Mouse (Mus musculus) cerebellum, postnatal 25 days (tissue): ENCODE results near the gene Lexm.

Experiments
- DNase-seq, 2 experiments: peaks; one replicate each; pipeline ENCODE4 v3.0.0; 2021; ENCODE audit warnings: mixed read lengths in 2 of 2

Gene Lexm

DNA sequence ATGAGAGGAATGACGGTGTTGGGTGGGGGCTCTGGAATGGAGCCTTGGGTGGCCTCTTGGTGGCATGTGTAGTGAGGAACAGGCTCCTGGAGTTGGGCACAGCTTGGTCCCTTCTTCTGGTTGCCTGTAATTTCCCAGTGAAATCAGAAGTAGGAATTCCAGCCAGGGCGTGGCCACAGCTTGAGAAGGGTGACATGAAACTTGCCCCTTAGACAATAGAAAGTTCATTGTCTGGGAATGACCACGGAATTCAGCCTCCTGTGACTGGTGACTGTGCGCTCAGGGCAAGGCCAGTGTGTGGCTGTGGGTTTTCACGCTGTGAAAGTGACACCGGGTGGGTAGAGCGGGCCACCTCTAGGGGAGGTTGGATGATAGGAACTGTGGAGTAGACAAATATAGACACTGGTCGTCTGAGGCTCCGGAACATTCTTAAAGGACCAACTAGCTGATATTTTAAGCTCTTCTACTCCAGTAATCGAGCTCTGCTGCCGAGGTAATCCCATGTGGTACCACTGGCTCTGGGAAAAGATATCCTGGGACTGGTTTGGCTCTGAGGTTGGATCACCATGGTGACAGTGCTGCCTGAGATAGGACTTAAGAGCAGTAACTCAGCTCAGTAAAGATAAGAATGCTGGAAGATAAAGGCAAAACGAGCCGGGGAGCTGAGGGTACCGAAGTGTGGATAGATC, 35.7 kb downstream of the Lexm start:
- DNase-seq, result no peak

DNA sequence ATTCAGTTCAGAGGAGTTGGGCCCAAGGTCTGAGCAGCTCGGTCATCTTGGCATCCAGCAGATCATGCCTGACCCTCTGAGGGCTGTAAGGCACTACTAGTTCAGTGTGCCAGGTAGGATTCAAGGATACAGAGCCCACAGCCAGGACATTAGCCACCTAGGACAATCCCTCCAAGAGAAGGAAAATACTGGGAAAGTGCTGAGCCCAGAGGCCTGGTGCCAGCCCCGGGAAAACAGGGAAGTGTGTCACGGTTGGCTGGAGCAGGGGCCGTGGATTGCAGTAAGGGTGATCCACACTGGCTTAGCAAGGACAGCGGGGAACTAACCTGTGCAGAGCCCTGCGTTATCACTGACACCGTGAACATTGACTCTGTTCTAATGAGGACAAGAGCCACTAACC, 39.5 kb downstream of the Lexm start:
- no peak for DNase-seq

- no peak for DNase-seq
These were observed 42.0 kb downstream of the Lexm start for GRCm38 (mm10) chr4:106575022-106575421.

- DNase-seq, result peak; percentile 51 to 61
These were observed 45.8 kb downstream of the Lexm start for GRCm38 (mm10) chr4:106571081-106571724.

- DNase-seq, result no peak
These were observed 47.4 kb downstream of the Lexm start for GRCm38 (mm10) chr4:106569680-106570079.

DNA sequence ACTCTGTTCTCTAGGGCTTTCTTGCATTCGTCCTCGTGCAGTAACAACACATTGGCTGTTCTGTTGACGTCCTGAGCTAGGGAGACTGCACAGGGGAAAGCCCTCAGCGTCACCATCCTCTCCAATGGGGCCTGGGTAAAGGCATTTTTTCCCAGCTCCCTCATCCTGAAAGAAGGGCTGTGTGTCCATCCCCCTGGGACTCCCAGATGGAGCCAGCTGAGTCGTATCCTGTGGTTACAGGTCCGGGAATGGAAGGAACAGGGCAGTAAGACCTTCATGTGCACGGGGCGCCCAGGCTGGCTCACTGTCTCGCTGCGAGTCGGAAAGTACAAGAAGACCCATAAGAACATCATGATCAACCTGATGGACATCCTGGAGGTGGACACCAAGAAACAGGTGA, 52.9 kb downstream of the Lexm start:
- DNase-seq, result no peak

GRCm38 (mm10) chr4:106562837-106563790, 53.9 kb downstream of the Lexm start:
- DNase-seq, result no peak

GRCm38 (mm10) chr4:106562006-106562405, 55.0 kb downstream of the Lexm start:
- DNase-seq, result no peak

- DNase-seq, result peak; percentile 94 to 97
These were observed 55.9 kb downstream of the Lexm start, which contains the start of gene Dhcr24 for GRCm38 (mm10) chr4:106560846-106561781. Gene Dhcr24 (plus strand): TSS chr4:106561038.

DNA sequence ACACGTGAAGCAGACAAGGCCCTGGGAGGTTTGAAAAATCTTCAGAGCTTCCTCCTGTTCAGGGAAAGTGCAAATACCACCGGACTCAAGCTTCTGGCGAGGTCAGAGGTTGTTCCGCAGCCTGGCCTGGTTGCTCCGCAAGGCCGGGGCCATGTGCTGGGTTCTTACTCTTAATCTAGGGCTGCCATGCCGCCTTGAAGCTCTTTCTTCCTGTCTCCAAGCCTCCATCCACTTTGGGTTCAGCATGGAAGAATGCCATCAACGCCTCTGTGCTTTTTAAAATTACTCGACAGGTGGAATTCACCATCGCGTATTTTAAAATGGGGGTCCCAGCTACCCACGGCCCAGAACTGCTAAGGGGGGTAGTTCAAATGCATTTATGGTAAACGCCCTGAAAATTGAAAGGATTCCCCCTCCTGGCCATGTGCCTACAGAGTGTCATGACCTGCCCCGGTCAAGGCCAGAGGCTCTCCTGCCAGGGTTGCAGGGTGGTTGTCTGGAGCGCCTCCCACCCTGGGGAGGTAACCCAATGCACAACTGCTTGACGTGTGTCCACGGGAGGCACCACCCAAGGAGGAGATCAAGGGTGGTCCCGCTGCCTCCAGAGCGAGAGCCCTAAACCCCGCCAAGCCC, 56.7 kb downstream of the Lexm start:
- peak; percentile 46 to 49 for DNase-seq

- DNase-seq, result peak in 1 of 2 experiments; percentile 45
These were observed 57.5 kb downstream of the Lexm start for GRCm38 (mm10) chr4:106559343-106560212.

GRCm38 (mm10) chr4:106557978-106558377, 59.1 kb downstream of the Lexm start:
- no peak for DNase-seq

GRCm38 (mm10) chr4:106557262-106557661, 59.8 kb downstream of the Lexm start:
- DNase-seq, result no peak

GRCm38 (mm10) chr4:106550516-106551166, 66.4 kb downstream of the Lexm start:
- DNase-seq, result no peak

DNA sequence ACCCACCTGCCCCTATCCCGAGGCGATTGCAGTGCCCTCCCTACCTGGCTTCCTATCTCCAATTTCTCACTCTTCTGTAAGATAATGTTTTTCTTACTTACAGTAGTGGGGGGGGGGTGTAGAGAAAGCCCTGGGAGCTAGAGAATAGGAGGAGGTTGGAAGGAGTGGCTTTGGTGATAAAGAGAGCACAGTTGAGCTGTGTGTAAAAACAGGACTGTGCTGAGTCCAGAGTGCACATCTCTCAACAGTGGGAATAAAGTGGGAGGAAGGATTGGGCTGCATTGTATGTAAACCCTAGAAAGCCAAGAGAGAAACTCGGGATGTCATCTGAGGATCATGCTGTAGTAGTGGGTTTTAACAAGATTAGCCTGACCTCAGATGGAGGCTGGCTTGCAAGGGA, 68.9 kb downstream of the Lexm start:
- DNase-seq, result no peak

GRCm38 (mm10) chr4:106546896-106547295, 70.1 kb downstream of the Lexm start:
- DNase-seq, result no peak

DNA sequence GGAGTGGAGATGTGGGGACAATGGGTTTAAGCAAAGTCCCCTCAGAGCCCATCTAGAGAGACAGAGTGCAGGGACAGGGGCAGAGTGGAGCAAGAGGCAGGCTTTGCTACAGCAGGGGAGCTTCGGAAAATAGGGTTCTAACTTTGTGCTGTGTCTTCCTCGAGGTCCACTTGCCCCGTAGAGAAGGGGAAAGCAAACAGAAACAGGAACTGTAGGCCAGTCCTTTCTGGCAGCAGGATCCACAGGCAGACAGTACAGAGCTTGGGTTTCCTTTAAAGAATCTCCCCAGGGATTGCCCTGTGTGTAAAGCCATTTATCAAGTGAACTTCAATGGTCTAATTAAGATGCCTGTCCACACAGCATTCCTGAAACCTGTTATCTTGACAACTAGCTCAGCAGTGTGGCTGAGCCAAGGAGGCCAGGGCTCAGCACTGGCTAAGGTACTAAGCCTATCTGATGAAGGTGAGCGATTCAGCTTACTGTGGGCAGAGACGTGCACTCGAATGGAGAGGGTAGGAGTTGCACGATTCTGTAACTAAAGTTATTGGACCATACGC, 71.1 kb downstream of the Lexm start:
- DNase-seq, result no peak

DNA sequence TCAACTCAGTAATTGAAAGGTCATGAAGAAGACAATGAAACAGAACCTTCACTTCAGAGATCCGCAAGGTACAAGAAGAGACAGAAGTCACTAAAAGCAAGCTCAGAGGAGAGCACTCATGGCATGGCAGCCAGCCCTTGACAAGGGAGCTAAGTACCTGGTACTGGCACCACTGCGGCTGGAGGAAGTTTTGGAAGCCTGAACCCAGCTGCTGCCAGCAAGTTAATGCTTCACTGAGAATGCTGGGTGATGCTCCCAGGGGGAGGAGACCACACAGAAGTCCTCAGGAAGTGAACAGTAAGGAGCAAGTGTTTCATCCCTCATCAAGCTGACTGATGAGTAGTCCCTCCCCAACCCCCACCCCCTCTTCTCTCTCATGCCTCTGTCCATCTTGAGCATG, 74.8 kb downstream of the Lexm start:
- no peak for DNase-seq

GRCm38 (mm10) chr4:106541491-106541890, 75.5 kb downstream of the Lexm start:
- DNase-seq, result no peak
